Mouse (Mus musculus) C2C12 (cell line): Measurements from ENCODE around the gene Rnf13. TPM values are rescaled to one million over a fixed set of nuclear protein-coding genes. Genes with fewer than 3 reads are reported as not detected.

ENCODE experiments used
- H3K27me3 ChIP-seq: one replicate; pipeline ENCODE4 v1.6.1; 2011; ENCODE audit not compliant: control insufficient read depth, insufficient read depth, insufficient read length
- H3K36me3 ChIP-seq: one replicate; pipeline ENCODE4 v1.6.1; 2011; ENCODE audit not compliant: control insufficient read depth, insufficient read depth
- H3K4me3 ChIP-seq: one replicate; pipeline ENCODE4 v1.5.1; 2011; ENCODE audit warnings: mild to moderate bottlenecking, control low read depth; ENCODE audit not compliant: poor library complexity, insufficient read depth, severe bottlenecking
- H3K79me2 ChIP-seq: one replicate; pipeline ENCODE4 v1.6.1; 2011; ENCODE audit not compliant: control insufficient read depth, insufficient read depth
- H3K79me3 ChIP-seq: one replicate; pipeline ENCODE4 v1.6.1; 2011; ENCODE audit warnings: low read depth, control low read depth
- H3ac ChIP-seq: one replicate; pipeline ENCODE3; 2011; ENCODE audit warnings: low read depth; ENCODE audit not compliant: control insufficient read depth, insufficient read length
- CEBPB ChIP-seq: IDR thresholded peaks from one replicate; pipeline ENCODE4 v1.6.1; 2011; ENCODE audit warnings: low read depth, mild to moderate bottlenecking, control low read depth, moderate library complexity
- CTCF ChIP-seq: IDR thresholded peaks from one replicate; pipeline ENCODE4 v1.5.1; 2011; ENCODE audit not compliant: control insufficient read depth, insufficient read depth, insufficient read length
- FOSL1 ChIP-seq: IDR thresholded peaks from one replicate; pipeline ENCODE4 v1.8.0; 2011; ENCODE audit warnings: mild to moderate bottlenecking, low read length; ENCODE audit not compliant: poor library complexity, insufficient read depth, severe bottlenecking
- MAX ChIP-seq: IDR thresholded peaks from one replicate; pipeline ENCODE4 v1.6.1; 2011; ENCODE audit warnings: mild to moderate bottlenecking, control low read depth
- MYOD1 ChIP-seq: IDR thresholded peaks from one replicate; pipeline ENCODE4 v1.6.1; 2011; ENCODE audit warnings: low read depth; ENCODE audit not compliant: control insufficient read depth, insufficient read length
- MYOG ChIP-seq: IDR thresholded peaks from one replicate; pipeline ENCODE4 v1.6.1; 2011; ENCODE audit not compliant: control insufficient read depth, insufficient read length; ENCODE audit errors: extremely low read depth
- USF1 ChIP-seq: IDR thresholded peaks from one replicate; pipeline ENCODE4 v1.6.1; 2011; ENCODE audit warnings: low read depth, mild to moderate bottlenecking, control low read depth, moderate library complexity
- polyA plus RNA-seq: library from polyadenylated mRNA; unstranded; fragments of >200 nt; fragmentation: generic; extraction: Trizol; gene quantifications from one replicate; pipeline ENCODE4 v1.2.1, GENCODE M21; 2012; ENCODE audit warnings: missing spikeins

Gene Rnf13
- polyA plus RNA-seq, 1 experiment = 7.4 TPM

- Histone ChIP-seq H3ac (no peak overlapping the region), H3K27me3 (no peaks in the 10 kb centered on the region), H3K79me3 (no peaks in the 10 kb centered on the region), H3K79me2 (no peaks in the 10 kb centered on the region), H3K4me3 (no peak overlapping the region), H3K36me3 (peaks cover 6% of the 10 kb centered on the region)
- TF ChIP-seq USF1 = no peak
- TF ChIP-seq FOSL1 = no peak
- no peak for TF ChIP-seq CEBPB
- TF ChIP-seq MYOD1 = no peak
Measured at GRCm38 (mm10) chr3:57825866-57826265, 90.0 kb downstream of the Rnf13 start.

GRCm38 (mm10) chr3:57833585-57833984 lies 97.7 kb downstream of the Rnf13 start:
- H3K79me2 ChIP-seq = no peaks in the 10 kb centered on the region
- no peaks in the 10 kb centered on the region for H3K27me3 ChIP-seq
- peaks cover 11% of the 10 kb centered on the region for H3K36me3 ChIP-seq
- no peak overlapping the region for H3K4me3 ChIP-seq
- TF ChIP-seq MYOD1 (no peak), MYOG (no peak), CEBPB (no peak), FOSL1 (no peak), MAX (no peak), CTCF (no peak), USF1 (no peak)
- H3ac ChIP-seq = no peak overlapping the region
- H3K79me3 ChIP-seq = no peaks in the 10 kb centered on the region

- H3K27me3 ChIP-seq = no peaks in the 10 kb centered on the region
- no peaks in the 10 kb centered on the region for H3K79me3 ChIP-seq
- no peak for TF ChIP-seq MYOG
- TF ChIP-seq MAX = no peak
- no peak for TF ChIP-seq CTCF
- no peak for TF ChIP-seq MYOD1
- TF ChIP-seq FOSL1 = no peak
- TF ChIP-seq CEBPB = no peak
- no peak for TF ChIP-seq USF1
- H3K36me3 ChIP-seq = peaks cover 11% of the 10 kb centered on the region
- H3K79me2 ChIP-seq = no peaks in the 10 kb centered on the region
- H3K4me3 ChIP-seq = no peak overlapping the region
- no peak overlapping the region for H3ac ChIP-seq
Measured at GRCm38 (mm10) chr3:57836911-57837310, 101.0 kb downstream of the Rnf13 start.

- Histone ChIP-seq H3K4me3 (no peak overlapping the region), H3ac (no peak overlapping the region), H3K79me3 (no peaks in the 10 kb centered on the region), H3K27me3 (no peaks in the 10 kb centered on the region), H3K79me2 (no peaks in the 10 kb centered on the region), H3K36me3 (no peaks in the 10 kb centered on the region)
- no peak for TF ChIP-seq MYOG
- no peak for TF ChIP-seq MAX
- TF ChIP-seq CTCF = no peak
- no peak for TF ChIP-seq MYOD1
- no peak for TF ChIP-seq CEBPB
- TF ChIP-seq USF1 = no peak
- TF ChIP-seq FOSL1 = no peak
Measured at GRCm38 (mm10) chr3:57843775-57844174, 107.9 kb downstream of the Rnf13 start.

- TF ChIP-seq USF1 (no peak), MYOD1 (no peak), FOSL1 (no peak), MAX (no peak), MYOG (no peak), CTCF (no peak), CEBPB (no peak)
- H3K27me3 ChIP-seq = no peaks in the 10 kb centered on the region
- H3K36me3 ChIP-seq = no peaks in the 10 kb centered on the region
- H3ac ChIP-seq = no peak overlapping the region
- H3K79me3 ChIP-seq = no peaks in the 10 kb centered on the region
- H3K79me2 ChIP-seq = no peaks in the 10 kb centered on the region
- H3K4me3 ChIP-seq = no peak overlapping the region
Measured at GRCm38 (mm10) chr3:57845786-57846661, 110.2 kb downstream of the Rnf13 start.
